Mouse (Mus musculus) urinary bladder, adult 2 months (tissue): ENCODE data around the gene Pigz. TPM values are rescaled to one million over a fixed set of nuclear protein-coding genes. Genes with fewer than 3 reads are reported as not detected.

Experiments
- DNase-seq: peaks from one replicate; pipeline ENCODE4 v3.0.0; 2022; ENCODE audit warnings: low spot score
- polyA plus RNA-seq: library from polyadenylated mRNA; depleted of rRNA; stranded (reverse); fragments of >200 nt; gene quantifications from 2 replicates; pipeline ENCODE4 v1.2.3, GENCODE M21; 2012; rRNA removed

The Pigz gene
- 9.9 and 11.3 TPM in 2 replicates for polyA plus RNA-seq

GRCm38 (mm10) chr16:31933751-31934549 lies at the start of gene Pigz:
Gene Pigz (plus strand): TSS chr16:31933851.
- DNase-seq: peak; percentile 39

- DNase-seq: no peak
These were observed 49.7 kb upstream of the Pigz start for GRCm38 (mm10) chr16:31883902-31884301.

- no peak for DNase-seq
These were observed 42.7 kb upstream of the Pigz start for GRCm38 (mm10) chr16:31890907-31891306.

GRCm38 (mm10) chr16:31893396-31894141 lies 40.1 kb upstream of the Pigz start:
- no peak for DNase-seq

- DNase-seq: no peak
These were observed 36.5 kb upstream of the Pigz start for GRCm38 (mm10) chr16:31896971-31897774.

- no peak for DNase-seq
These were observed 34.9 kb upstream of the Pigz start for GRCm38 (mm10) chr16:31898546-31899326.

GRCm38 (mm10) chr16:31901886-31902285 lies 31.8 kb upstream of the Pigz start:
- DNase-seq: no peak

- no peak for DNase-seq
These were observed 30.4 kb upstream of the Pigz start for GRCm38 (mm10) chr16:31903239-31903638.

GRCm38 (mm10) chr16:31905331-31905730 lies 28.3 kb upstream of the Pigz start:
- DNase-seq: no peak

GRCm38 (mm10) chr16:31905891-31906825 lies 27.5 kb upstream of the Pigz start:
- DNase-seq: no peak

GRCm38 (mm10) chr16:31906896-31907295 lies 26.8 kb upstream of the Pigz start:
- no peak for DNase-seq

- no peak for DNase-seq
These were observed 24.7 kb upstream of the Pigz start for GRCm38 (mm10) chr16:31908959-31909358.

- no peak for DNase-seq
These were observed 23.3 kb upstream of the Pigz start for GRCm38 (mm10) chr16:31910281-31910847.

- no peak for DNase-seq
These were observed 15.9 kb upstream of the Pigz start for GRCm38 (mm10) chr16:31917776-31918175.

GRCm38 (mm10) chr16:31918248-31918724 lies 15.4 kb upstream of the Pigz start:
- DNase-seq: peak; percentile 34

- DNase-seq: no peak
These were observed 9.3 kb upstream of the Pigz start for GRCm38 (mm10) chr16:31924368-31924767.

- no peak for DNase-seq
These were observed 7.6 kb upstream of the Pigz start for GRCm38 (mm10) chr16:31926091-31926490.

GRCm38 (mm10) chr16:31926547-31927182 lies 7.0 kb upstream of the Pigz start:
- no peak for DNase-seq

- DNase-seq: no peak
These were observed 6.2 kb upstream of the Pigz start for GRCm38 (mm10) chr16:31927412-31927811.
